Mouse (Mus musculus) lung, postnatal 0 days (tissue): ENCODE results near the gene Kctd2.

ENCODE experiments used
- CTCF ChIP-seq: IDR thresholded peaks from 2 replicates; pipeline ENCODE4 v1.5.1; 2016; ENCODE audit warnings: antibody characterized with exemption, mild to moderate bottlenecking
- EP300 ChIP-seq: IDR thresholded peaks from 2 replicates; pipeline ENCODE4 v1.6.1; 2016; ENCODE audit warnings: antibody characterized with exemption, mild to moderate bottlenecking, control low read depth

DNA sequence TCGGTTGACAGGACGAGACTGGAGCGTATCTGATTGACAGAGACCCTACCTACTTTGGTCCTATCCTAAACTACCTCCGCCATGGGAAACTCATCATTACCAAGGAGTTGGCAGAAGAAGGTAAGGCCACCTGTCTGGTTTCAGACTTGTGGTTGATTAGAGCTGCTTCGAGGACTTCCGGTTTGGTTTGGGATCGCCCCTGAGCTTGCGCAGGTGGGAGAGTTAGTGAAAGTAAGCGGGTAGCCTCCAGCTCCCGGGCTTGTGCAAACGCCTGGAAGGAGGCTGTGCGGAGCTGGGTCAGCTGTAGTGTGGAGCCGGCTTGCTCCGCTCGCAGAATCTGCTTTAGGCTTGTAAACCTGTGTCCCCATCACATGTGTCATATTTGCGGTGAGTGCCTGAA, 2.0 kb downstream of the Kctd2 start:
- TF ChIP-seq CTCF (no peak), EP300 (no peak)
